29 mouse cellular contexts compared by ENCODE assay signal in the genomic region with DNA sequence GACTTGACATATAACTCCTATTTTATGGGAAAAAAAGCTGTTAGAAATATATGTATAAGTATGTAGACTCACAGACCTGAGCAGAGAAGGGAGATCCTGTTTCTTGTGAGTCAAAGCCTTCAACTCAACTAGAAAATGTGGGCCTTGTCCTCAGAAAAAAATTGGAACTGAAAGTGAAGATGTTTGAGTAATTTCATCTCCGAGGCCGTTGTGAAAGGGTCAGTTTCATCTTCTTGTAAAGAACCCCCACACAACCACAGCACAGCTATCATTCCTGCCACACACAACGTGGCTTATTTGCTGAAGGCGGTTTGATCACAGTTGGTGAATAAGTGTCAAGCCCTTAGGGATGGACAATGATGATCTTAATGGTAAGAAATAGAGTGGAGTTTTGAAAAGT. TPM values are rescaled to one million over a fixed set of nuclear protein-coding genes. Genes with fewer than 3 reads are reported as not detected.
"Had no signal": no experiment of that assay in that cellular context is flagged by ENCODE, and none has a peak within 500 bp of the region (broad histone marks: within the 10 kb centered on the region; RNA-seq: fewer than 3 reads in every experiment).

Klrk1 (minus strand) TSS at position 130 of the 400 bp plus-strand sequence.

- H3K9me3 ChIP-seq: intestine, embryonic 15.5 days; kidney, embryonic 15.5 days; limb, embryonic 10.5 days; limb, embryonic 13.5 days; midbrain, embryonic 12.5 days; midbrain, embryonic 15.5 days; neural tube, embryonic 12.5 days; neural tube, embryonic 15.5 days had no signal

- H3K4me2 ChIP-seq: intestine, embryonic 15.5 days; kidney, embryonic 15.5 days; limb, embryonic 13.5 days; liver, embryonic 11.5 days; lung, embryonic 14.5 days; midbrain, embryonic 12.5 days; midbrain, embryonic 15.5 days; neural tube, embryonic 12.5 days; neural tube, embryonic 15.5 days had no signal

- ATAC-seq: intestine, embryonic 15.5 days; liver, postnatal 0 days; lung, postnatal 0 days; midbrain, embryonic 15.5 days had no signal

- H3K36me3 ChIP-seq: intestine, embryonic 15.5 days; kidney, embryonic 15.5 days; limb, embryonic 10.5 days; limb, embryonic 13.5 days; midbrain, embryonic 12.5 days; midbrain, embryonic 15.5 days; neural tube, embryonic 12.5 days; neural tube, embryonic 15.5 days had no signal

- DNase-seq: kidney, adult 11 months; kidney, adult 8-10 months; kidney, postnatal 14 days; kidney, postnatal 4 days; layer of hippocampus, adult 9-11 months; liver, postnatal 0 days; lung, embryonic 14.5 days; right cerebral cortex, adult 18-20 months; right cerebral cortex, postnatal 14 days; right cerebral cortex, postnatal 4 days; thymus, adult 2 months; thymus, postnatal 25 days had no signal

- H3K4me1 ChIP-seq: intestine, embryonic 15.5 days; kidney, embryonic 15.5 days; limb, embryonic 10.5 days; limb, embryonic 13.5 days; midbrain, embryonic 12.5 days; midbrain, embryonic 15.5 days; neural tube, embryonic 12.5 days; neural tube, embryonic 15.5 days had no signal

- H3K4me3 ChIP-seq: intestine, embryonic 15.5 days; kidney, embryonic 15.5 days; layer of hippocampus, adult 2 months; limb, embryonic 10.5 days; limb, embryonic 13.5 days; midbrain, embryonic 12.5 days; midbrain, embryonic 15.5 days; neural tube, embryonic 12.5 days; neural tube, embryonic 15.5 days had no signal

- H3K27me3 ChIP-seq: intestine, embryonic 15.5 days; kidney, embryonic 15.5 days; limb, embryonic 13.5 days; midbrain, embryonic 12.5 days; midbrain, embryonic 15.5 days; neural tube, embryonic 12.5 days; neural tube, embryonic 15.5 days had no signal

- H3K9ac ChIP-seq: intestine, embryonic 15.5 days; kidney, embryonic 15.5 days; limb, embryonic 13.5 days; liver, embryonic 14.5 days; liver, postnatal 0 days; lung, embryonic 14.5 days; midbrain, embryonic 12.5 days; midbrain, embryonic 15.5 days; neural tube, embryonic 12.5 days; neural tube, embryonic 15.5 days had no signal

- H3K27ac ChIP-seq: intestine, embryonic 15.5 days; kidney, embryonic 15.5 days; layer of hippocampus, adult 2 months; limb, embryonic 10.5 days; limb, embryonic 13.5 days; liver, embryonic 14.5 days; macrophage; midbrain, embryonic 12.5 days; midbrain, embryonic 15.5 days; neural tube, embryonic 12.5 days; neural tube, embryonic 15.5 days; stomach, postnatal 0 days had no signal

RNA-seq across cellular contexts. Expression of gene Klrk1, which starts in this region (rescaled TPM):
- total RNA-seq: layer of hippocampus, adult 2 months; layer of hippocampus, postnatal 25 days; left cerebral cortex, adult 18-20 months; left cerebral cortex, postnatal 25 days had no signal
- polyA plus RNA-seq: kidney, embryonic 15.5 days; limb, embryonic 10.5 days; liver, embryonic 11.5 days; lung, embryonic 14.5 days had no signal
